Mouse (Mus musculus) thymus, postnatal 10 days (tissue): Measurements from ENCODE around the gene Zfp619.
"Not testable (repeated sequence)": the region's sequence is repeated elsewhere in the genome, so short reads cannot be mapped to it uniquely, and the experiment has no call there.

ENCODE experiments used
- DNase-seq, 2 experiments: peaks; one replicate each; pipeline ENCODE4 v3.0.0; 2021; ENCODE audit warnings: low spot score in 2 of 2

Zfp619 gene

DNA sequence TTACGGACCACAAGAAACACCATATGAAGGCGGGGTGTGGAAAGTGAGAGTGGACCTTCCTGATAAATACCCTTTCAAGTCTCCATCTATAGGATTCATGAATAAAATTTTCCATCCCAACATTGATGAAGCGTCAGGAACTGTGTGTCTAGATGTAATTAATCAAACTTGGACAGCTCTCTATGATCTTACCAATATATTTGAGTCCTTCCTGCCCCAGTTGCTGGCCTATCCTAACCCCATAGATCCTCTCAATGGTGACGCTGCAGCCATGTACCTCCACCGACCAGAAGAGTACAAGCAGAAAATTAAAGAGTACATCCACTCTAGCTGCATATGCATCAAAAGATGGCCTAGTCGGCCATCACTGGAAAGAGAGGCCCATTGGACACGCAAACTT is 71.5 kb downstream of the Zfp619 start:
- not testable (repeated sequence) for DNase-seq
